Mouse (Mus musculus) megakaryocyte, embryonic 14.5 days (primary cell): Measurements from ENCODE around the gene Tec. TPM values are rescaled to one million over a fixed set of nuclear protein-coding genes. Genes with fewer than 3 reads are reported as not detected.

Experiments used
- H3K27me3 ChIP-seq: replicated peaks from 2 replicates; pipeline ENCODE3; 2012; ENCODE audit warnings: inconsistent platforms
- H3K36me3 ChIP-seq: replicated peaks from 2 replicates; pipeline ENCODE3; 2012; ENCODE audit warnings: low read length, inconsistent platforms, mixed read lengths
- H3K4me1 ChIP-seq: 2 replicates; pipeline ENCODE4 v1.6.1; 2012; ENCODE audit warnings: inconsistent platforms
- H3K4me3 ChIP-seq: replicated peaks from 2 replicates; pipeline ENCODE3; 2012; ENCODE audit warnings: moderate library complexity, mild to moderate bottlenecking, inconsistent platforms
- H3K9me3 ChIP-seq: 2 replicates; pipeline ENCODE4 v1.6.1; 2012; ENCODE audit warnings: inconsistent platforms
- FLI1 ChIP-seq: IDR thresholded peaks from 2 replicates; pipeline ENCODE4 v1.6.1; 2012; ENCODE audit warnings: low read length, inconsistent platforms, mixed read lengths
- GATA1 ChIP-seq: IDR thresholded peaks from 3 replicates; pipeline ENCODE4 v1.6.1; 2012; ENCODE audit warnings: mixed read lengths, low read length, inconsistent platforms, borderline replicate concordance
- polyA plus RNA-seq: library from polyadenylated mRNA; stranded (reverse); fragments of >175 nt; gene quantifications from 2 replicates; pipeline ENCODE4 v1.2.3, GENCODE M21; 2012; ENCODE audit warnings: low replicate concordance; ENCODE audit not compliant: insufficient read depth

The Tec gene
- 0.80 and 4.6 TPM in 2 replicates for polyA plus RNA-seq

GRCm38 (mm10) chr5:72868091-72868875 is at the start of gene Tec:
Gene Tec, minus strand, starts transcription at chr5:72868483.
- no peak for TF ChIP-seq FLI1
- no peak for TF ChIP-seq GATA1
- Histone ChIP-seq H3K27me3 (no peaks in the 10 kb centered on the region), H3K36me3 (peaks cover 40% of the 10 kb centered on the region), H3K4me3 (peak within 1 kb of the TSS; percentile 94), H3K9me3 (peaks cover 3% of the 10 kb centered on the region; the same call in 1 of the 2 replicates), H3K4me1 (peaks cover 77% of the 10 kb centered on the region)

DNA sequence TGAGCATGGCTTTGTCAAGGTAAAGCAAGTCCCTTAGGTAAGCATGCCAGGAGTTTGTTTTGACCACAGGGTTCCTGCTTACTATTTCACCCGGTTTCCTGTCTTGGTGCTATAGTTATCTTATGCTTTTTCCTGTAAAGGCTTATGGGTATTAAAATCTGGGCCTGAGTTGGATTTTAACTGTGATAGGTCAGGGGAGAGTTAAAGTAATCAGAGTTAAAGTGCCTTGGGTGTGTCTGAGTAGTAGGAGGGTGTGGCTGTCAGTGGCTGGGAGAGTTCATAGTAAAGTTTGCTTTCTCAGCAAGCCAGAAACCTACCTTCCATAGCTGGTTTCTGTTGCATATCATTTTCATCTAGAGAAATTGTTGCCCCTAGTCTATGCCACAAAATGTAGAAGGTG is 48.6 kb upstream of the Tec start:
- Histone ChIP-seq H3K36me3 (peaks cover 52% of the 10 kb centered on the region), H3K9me3 (no peaks in the 10 kb centered on the region), H3K4me3 (peak overlapping the region; percentile 98), H3K4me1 (peaks cover 65% of the 10 kb centered on the region), H3K27me3 (no peaks in the 10 kb centered on the region)
- TF ChIP-seq GATA1 (no peak), FLI1 (no peak)

GRCm38 (mm10) chr5:72916048-72916447 is 47.8 kb upstream of the Tec start:
- TF ChIP-seq GATA1: no peak
- TF ChIP-seq FLI1: no peak
- H3K4me3 ChIP-seq: peak overlapping the region; percentile 98
- H3K9me3 ChIP-seq: no peaks in the 10 kb centered on the region
- no peaks in the 10 kb centered on the region for H3K27me3 ChIP-seq
- peaks cover 46% of the 10 kb centered on the region for H3K36me3 ChIP-seq
- peaks cover 66% of the 10 kb centered on the region for H3K4me1 ChIP-seq

DNA sequence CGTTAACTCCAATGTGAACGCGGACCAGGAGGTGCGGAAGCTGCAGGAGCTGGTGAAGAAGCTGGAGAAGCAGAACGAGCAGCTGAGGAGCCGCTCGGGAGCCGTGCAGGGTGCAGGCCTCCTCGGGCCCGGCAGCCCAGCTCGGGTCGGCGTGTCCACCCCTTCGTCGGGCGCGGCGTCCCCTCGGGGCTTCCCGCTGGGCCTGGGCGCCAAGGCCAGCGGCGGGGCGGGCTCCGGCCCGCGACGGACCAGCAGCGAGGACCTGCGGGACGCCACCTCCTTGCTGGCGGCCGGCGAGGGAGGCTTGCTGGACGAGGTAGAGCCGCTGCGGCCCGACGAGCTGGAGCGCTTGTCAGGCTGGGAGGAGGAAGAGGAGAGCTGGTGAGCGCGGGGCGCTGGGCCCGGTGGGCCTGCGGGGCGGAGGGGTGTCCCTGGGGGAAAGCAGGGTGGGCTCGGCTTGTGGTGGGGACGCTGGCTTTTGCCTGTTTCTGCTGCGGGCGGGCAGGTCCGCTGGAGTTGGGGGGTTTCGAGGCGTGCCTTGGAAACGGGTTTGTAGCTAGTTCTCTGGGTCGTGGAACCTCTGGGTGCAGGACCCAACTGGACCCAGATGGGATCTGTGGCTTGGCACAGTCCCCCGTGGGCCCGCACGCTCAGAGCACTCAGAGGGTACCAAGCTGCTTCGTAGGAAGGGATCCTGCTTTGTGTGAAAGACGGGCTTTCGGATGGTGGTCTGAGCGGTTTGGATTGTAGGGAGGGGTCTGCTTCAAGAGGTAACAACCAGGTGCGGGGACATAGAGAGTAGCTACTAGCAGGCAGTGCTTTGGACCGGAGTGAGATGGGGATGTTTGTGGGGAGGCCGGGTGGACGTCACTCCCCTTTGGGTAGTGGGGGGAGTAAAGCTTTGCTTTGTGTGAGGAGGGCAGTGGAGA is 46.6 kb upstream of the Tec start:
- Histone ChIP-seq H3K27me3 (no peaks in the 10 kb centered on the region), H3K4me3 (peak overlapping the region; percentile 98), H3K36me3 (peaks cover 36% of the 10 kb centered on the region), H3K4me1 (peaks cover 66% of the 10 kb centered on the region), H3K9me3 (no peaks in the 10 kb centered on the region)
- no peak for TF ChIP-seq FLI1
- no peak for TF ChIP-seq GATA1

DNA sequence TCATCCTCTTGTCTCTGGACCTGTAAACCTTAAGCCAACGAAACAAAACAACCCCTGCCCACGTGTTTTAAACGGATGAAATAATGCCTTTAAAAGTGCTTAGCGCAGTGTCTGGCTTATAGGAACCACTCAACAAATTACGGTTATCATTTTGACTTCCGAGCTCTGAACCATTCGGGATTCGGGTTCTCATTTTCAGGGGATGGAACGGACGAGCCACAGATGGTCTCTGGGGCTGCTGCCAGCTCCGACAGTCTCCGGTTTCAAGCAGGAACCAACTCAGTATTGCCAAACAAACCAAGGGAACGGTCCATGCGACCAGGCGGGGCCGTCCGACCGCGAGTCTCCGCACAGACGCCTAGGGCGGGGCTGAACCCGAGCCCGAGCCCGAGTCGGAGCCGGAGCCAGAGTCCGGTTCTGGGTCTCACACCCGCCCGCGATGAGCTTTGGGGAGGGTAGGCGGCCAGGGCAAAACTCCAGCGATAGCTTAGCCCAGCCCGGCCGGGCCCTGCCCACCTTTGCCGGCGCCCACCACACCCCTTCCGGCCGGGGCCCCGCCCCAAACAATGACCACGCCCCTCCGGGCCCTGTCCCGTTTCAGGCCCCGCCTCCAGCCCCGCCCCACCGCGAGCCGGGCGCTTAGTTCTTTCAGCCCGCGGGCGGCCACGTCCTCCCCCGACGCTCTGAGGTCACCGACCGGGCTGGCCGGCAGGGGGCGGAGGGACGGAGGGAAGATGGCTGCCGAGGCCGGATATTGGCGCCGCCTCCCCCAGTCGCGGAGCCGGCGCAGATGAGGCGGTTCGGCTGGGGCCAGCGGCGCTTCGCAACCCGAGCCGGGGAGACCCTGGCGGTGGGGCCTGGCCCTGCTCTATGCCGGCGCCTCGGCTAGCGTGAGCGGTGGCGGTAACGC is 45.6 kb upstream of the Tec start, which contains the start of gene Slain2:
Gene Slain2 (plus strand): TSS at position 657 of the 910 bp plus-strand sequence.
- Histone ChIP-seq H3K36me3 (peaks cover 30% of the 10 kb centered on the region), H3K4me1 (peaks cover 69% of the 10 kb centered on the region), H3K27me3 (no peaks in the 10 kb centered on the region), H3K9me3 (no peaks in the 10 kb centered on the region), H3K4me3 (peak within 1 kb of the TSS; percentile 98)
- TF ChIP-seq GATA1: no peak
- no peak; the same call in 1 of the 2 replicates for TF ChIP-seq FLI1

DNA sequence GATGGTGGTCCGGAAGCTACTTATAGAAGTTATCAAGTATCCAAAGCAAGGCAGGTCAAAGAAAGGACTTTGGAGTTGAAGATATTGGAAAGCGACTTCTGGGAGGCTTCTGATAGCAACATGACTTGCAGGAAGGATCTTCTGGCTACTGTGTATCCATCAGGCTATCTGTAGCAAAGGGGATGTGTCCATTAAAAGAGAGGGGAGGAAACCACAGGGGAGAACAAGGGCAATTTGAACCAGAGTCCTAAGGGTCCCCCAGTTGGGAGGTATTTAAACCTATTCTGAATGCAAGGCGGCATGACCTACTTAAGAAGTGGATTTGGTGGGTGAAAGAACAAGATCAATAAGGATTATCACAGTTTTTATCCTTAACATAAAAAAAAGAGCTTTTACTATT is 43.0 kb upstream of the Tec start:
- Histone ChIP-seq H3K9me3 (no peaks in the 10 kb centered on the region), H3K36me3 (peaks cover 7% of the 10 kb centered on the region), H3K4me3 (peak overlapping the region; percentile 62), H3K27me3 (no peaks in the 10 kb centered on the region), H3K4me1 (peaks cover 70% of the 10 kb centered on the region)
- TF ChIP-seq GATA1 (no peak), FLI1 (no peak)

GRCm38 (mm10) chr5:72910373-72910772 is 42.1 kb upstream of the Tec start:
- H3K9me3 ChIP-seq: no peaks in the 10 kb centered on the region
- H3K4me1 ChIP-seq: peaks cover 76% of the 10 kb centered on the region
- no peaks in the 10 kb centered on the region for H3K27me3 ChIP-seq
- TF ChIP-seq FLI1: no peak
- TF ChIP-seq GATA1: no peak
- peaks cover 5% of the 10 kb centered on the region for H3K36me3 ChIP-seq
- H3K4me3 ChIP-seq: peak overlapping the region; percentile 47

- H3K27me3 ChIP-seq: no peaks in the 10 kb centered on the region
- no peaks in the 10 kb centered on the region for H3K9me3 ChIP-seq
- H3K36me3 ChIP-seq: peaks cover 5% of the 10 kb centered on the region
- TF ChIP-seq FLI1 (no peak), GATA1 (peak; percentile 45; the same call in 1 of the 3 replicates)
- H3K4me3 ChIP-seq: no peak overlapping the region
- peaks cover 86% of the 10 kb centered on the region for H3K4me1 ChIP-seq
Observed at GRCm38 (mm10) chr5:72909363-72909762, 41.1 kb upstream of the Tec start.

DNA sequence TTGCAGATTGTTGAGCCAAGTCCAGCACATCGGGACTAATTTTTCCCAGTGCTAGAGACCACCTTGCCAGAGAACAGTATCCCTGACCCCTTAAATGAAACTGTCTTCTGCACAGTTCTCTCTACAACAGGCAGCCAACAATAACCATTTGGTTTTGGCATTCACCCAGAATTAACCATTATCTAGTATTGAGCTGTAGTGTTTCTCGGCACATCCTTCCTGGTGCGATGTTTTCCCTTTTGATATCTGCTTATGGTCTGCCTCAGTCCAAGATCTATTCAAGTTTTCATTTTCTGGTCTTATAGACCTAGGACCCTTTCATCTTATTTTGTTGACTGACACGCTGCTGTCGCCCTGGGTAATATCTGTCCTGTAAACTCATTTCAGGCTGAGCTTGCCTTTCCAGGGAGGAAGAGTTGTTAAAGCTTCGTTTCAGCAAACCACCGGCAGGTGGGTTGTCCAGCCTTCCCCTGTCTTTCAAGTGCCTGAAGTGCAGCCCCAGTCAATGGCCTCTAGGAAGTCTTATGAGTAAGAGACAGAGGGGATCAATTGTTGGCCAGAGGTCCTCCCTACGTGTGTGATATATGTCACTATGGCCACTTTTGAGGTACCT is 40.1 kb upstream of the Tec start:
- Histone ChIP-seq H3K4me1 (peaks cover 92% of the 10 kb centered on the region), H3K4me3 (peak overlapping the region; percentile 62)

More for the DNA sequence above, 40.1 kb upstream of the Tec start:
- H3K36me3 ChIP-seq: peaks cover 5% of the 10 kb centered on the region
- H3K27me3 ChIP-seq: no peaks in the 10 kb centered on the region
- no peaks in the 10 kb centered on the region for H3K9me3 ChIP-seq
- TF ChIP-seq FLI1: no peak
- no peak for TF ChIP-seq GATA1
